In the genomic region with DNA sequence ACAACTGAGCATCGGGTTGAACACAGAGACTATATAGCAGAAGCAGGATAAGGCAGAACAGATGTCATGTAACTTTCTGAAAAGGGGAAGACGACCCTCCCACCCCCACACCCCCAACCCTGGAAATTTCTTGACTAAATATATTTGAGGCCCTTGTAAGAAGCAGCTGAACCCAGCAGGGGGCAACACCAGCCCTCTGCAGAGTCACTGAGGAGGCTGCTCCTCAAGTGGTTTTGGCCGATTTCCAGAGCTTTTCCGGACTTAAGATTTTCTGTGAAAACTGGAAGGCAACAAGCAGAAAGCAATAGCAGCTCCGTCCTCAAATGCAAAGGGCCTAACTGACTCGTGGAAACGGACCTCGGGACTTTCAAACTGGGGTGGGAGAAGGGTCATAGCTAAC, we compare ENCODE assay signal across 9 mouse cellular contexts. TPM values are rescaled to one million over a fixed set of nuclear protein-coding genes. Genes with fewer than 3 reads are reported as not detected.
DNase-seq lines count a peak whose midpoint lies in the region; ATAC-seq and TF ChIP-seq lines count a peak whose summit lies in the region.
"Had no signal": no experiment of that assay in that cellular context is flagged by ENCODE, and none has a peak within 500 bp of the region (broad histone marks: within the 10 kb centered on the region; RNA-seq: fewer than 3 reads in every experiment).

No protein-coding gene starts in this region.

- H3K36me3 ChIP-seq in hindbrain, embryonic 11.5 days (ENCODE audit: control insufficient read depth, insufficient read depth, low read length): no peaks in the 10 kb centered on the region
- H3K36me3 ChIP-seq in hindbrain, embryonic 10.5 days: no peaks in the 10 kb centered on the region
- 0 out of 2 replicates have a peak, but pooled peaks cover 3% of the 10 kb centered on the region for H3K36me3 ChIP-seq in ES-E14 (ENCODE audit: control insufficient read depth, insufficient read depth, low read length, poor library complexity, severe bottlenecking)
- no peaks in the 10 kb centered on the region for H3K36me3 ChIP-seq in embryonic facial prominence, embryonic 11.5 days (replicated peaks; ENCODE audit: control insufficient read depth, insufficient read depth, low read depth, low read length)
- H3K36me3 ChIP-seq in hindbrain, postnatal 0 days (ENCODE audit: insufficient read depth, low read length): no peaks in the 10 kb centered on the region
- H3K36me3 ChIP-seq in liver, adult 2 months (ENCODE audit: control insufficient read depth, insufficient read depth, low read length): no peaks in the 10 kb centered on the region
- H3K36me3 ChIP-seq: neural tube, embryonic 12.5 days had no signal

- no peaks in the 10 kb centered on the region for H3K9me3 ChIP-seq in hindbrain, embryonic 11.5 days (ENCODE audit: control insufficient read depth, low read length)
- no peaks in the 10 kb centered on the region for H3K9me3 ChIP-seq in hindbrain, embryonic 10.5 days
- no peaks in the 10 kb centered on the region for H3K9me3 ChIP-seq in ES-E14 (ENCODE audit: control insufficient read depth, insufficient read depth, low read depth, low read length)
- no peaks in the 10 kb centered on the region for H3K9me3 ChIP-seq in embryonic facial prominence, embryonic 11.5 days (replicated peaks; ENCODE audit: control insufficient read depth, low read length)
- no peaks in the 10 kb centered on the region for H3K9me3 ChIP-seq in hindbrain, postnatal 0 days (ENCODE audit: low read length)
- H3K9me3 ChIP-seq: neural tube, embryonic 12.5 days had no signal

- no peak for TF ChIP-seq POLR2A in liver, adult 2 months (IDR thresholded peaks at IDR 0.05; ENCODE audit: extremely low read depth, insufficient read depth, low read length)

- no peak overlapping the region for H3K27ac ChIP-seq in hindbrain, embryonic 11.5 days (ENCODE audit: low read depth, low read length)
- no peak overlapping the region for H3K27ac ChIP-seq in hindbrain, embryonic 10.5 days
- H3K27ac ChIP-seq in ES-E14 (ENCODE audit: insufficient read depth, low read depth, low read length, poor library complexity, severe bottlenecking): peak overlapping the region; percentile 7; the same call in 1 of the 2 replicates
- no peak overlapping the region for H3K27ac ChIP-seq in embryonic facial prominence, embryonic 11.5 days (replicated peaks; ENCODE audit: low read depth, low read length)
- no peak overlapping the region for H3K27ac ChIP-seq in hindbrain, postnatal 0 days
- no peak overlapping the region for H3K27ac ChIP-seq in liver, adult 2 months (replicated peaks; ENCODE audit: insufficient read depth, low read depth, low read length)
- H3K27ac ChIP-seq: neural tube, embryonic 12.5 days had no signal

- no peaks in the 10 kb centered on the region for H3K79me2 ChIP-seq in liver, adult 2 months (ENCODE audit: control insufficient read depth, insufficient read depth, low read length)

- TF ChIP-seq CTCF in hindbrain, postnatal 0 days (IDR thresholded peaks at IDR 0.05; ENCODE audit: low read depth): peak; percentile 52
- peak; percentile 66 for TF ChIP-seq CTCF in liver, adult 2 months (IDR thresholded peaks at IDR 0.05; ENCODE audit: low read depth, low read length)

- H3K27me3 ChIP-seq in hindbrain, embryonic 11.5 days (ENCODE audit: control insufficient read depth, insufficient read depth, low read length): no peaks in the 10 kb centered on the region
- no peaks in the 10 kb centered on the region for H3K27me3 ChIP-seq in hindbrain, embryonic 10.5 days (ENCODE audit: insufficient read depth, poor library complexity, severe bottlenecking)
- H3K27me3 ChIP-seq in embryonic facial prominence, embryonic 11.5 days (ENCODE audit: control insufficient read depth, insufficient read depth, low read length): no peaks in the 10 kb centered on the region
- no peaks in the 10 kb centered on the region for H3K27me3 ChIP-seq in hindbrain, postnatal 0 days (ENCODE audit: insufficient read depth, low read length)
- no peaks in the 10 kb centered on the region for H3K27me3 ChIP-seq in liver, adult 2 months (ENCODE audit: control insufficient read depth, insufficient read depth, low read length)
- H3K27me3 ChIP-seq: neural tube, embryonic 12.5 days had no signal

- 49% methylated on average over 8 of the region's 8 CpGs for WGBS in hindbrain, embryonic 11.5 days
- 52% methylated on average over 8 of the region's 8 CpGs for WGBS in hindbrain, embryonic 10.5 days
- WGBS in embryonic facial prominence, embryonic 11.5 days: 39% methylated on average over 8 of the region's 8 CpGs
- 24% methylated on average over 8 of the region's 8 CpGs for WGBS in hindbrain, postnatal 0 days
- 30% methylated on average over 8 of the region's 8 CpGs for WGBS in liver, adult 2 months

- in situ Hi-C loops in ES-E14 (cut with MboI; ENCODE audit: low sequenced_read_pairs in 2 of 2, unreplicated experiment in 2 of 2): no loop called here

- H3K9ac ChIP-seq in hindbrain, embryonic 11.5 days (ENCODE audit: low read depth, low read length): no peak overlapping the region
- peak overlapping the region; percentile 68; the same call in 1 of the 2 replicates for H3K9ac ChIP-seq in ES-E14 (ENCODE audit: insufficient read depth, low read depth, low read length, poor library complexity, severe bottlenecking)
- no peak overlapping the region for H3K9ac ChIP-seq in embryonic facial prominence, embryonic 11.5 days (replicated peaks; ENCODE audit: low read length)
- H3K9ac ChIP-seq in hindbrain, postnatal 0 days (replicated peaks; ENCODE audit: low read length): no peak overlapping the region
- no peak overlapping the region for H3K9ac ChIP-seq in liver, adult 2 months (ENCODE audit: low read depth, low read length)
- H3K9ac ChIP-seq: neural tube, embryonic 12.5 days had no signal

- no peak overlapping the region for H3K4me2 ChIP-seq in hindbrain, embryonic 11.5 days (replicated peaks; ENCODE audit: low read depth, low read length)
- H3K4me2 ChIP-seq in embryonic facial prominence, embryonic 11.5 days (ENCODE audit: low read depth, low read length): no peak overlapping the region
- peak overlapping the region; percentile 42 for H3K4me2 ChIP-seq in hindbrain, postnatal 0 days (ENCODE audit: low read depth, low read length)
- H3K4me2 ChIP-seq: neural tube, embryonic 12.5 days had no signal

- ATAC-seq in hindbrain, embryonic 11.5 days (ENCODE audit: low FRiP score): no peak
- ATAC-seq in embryonic facial prominence, embryonic 11.5 days (replicated peaks; ENCODE audit: insufficient number of reproducible peaks, low FRiP score, low TSS enrichment, low read depth): no peak
- ATAC-seq in hindbrain, postnatal 0 days: peak; percentile 29; the same call in 1 of the 2 replicates

- peak; percentile 52 for DNase-seq in hindbrain, embryonic 11.5 days (ENCODE audit: low spot score)
- no peak for DNase-seq in hindbrain, embryonic 10.5 days (ENCODE audit: low spot score)
- no peak for DNase-seq in ES-E14 (ENCODE audit: low read depth, low spot score)
- DNase-seq in embryonic facial prominence, embryonic 11.5 days (ENCODE audit: low spot score): peak; percentile 72
- peak; percentile 90 for DNase-seq in hindbrain, postnatal 0 days (ENCODE audit: low spot score)
- DNase-seq in liver, adult 2 months (ENCODE audit: extremely low read depth, low read depth, low spot score): peak; percentile 43
- peak; percentile 33 for DNase-seq in ovary, postnatal 14 days (ENCODE audit: low spot score)
- no peak for DNase-seq in frontal cortex, postnatal 25 days (ENCODE audit: low spot score in 2 of 2)

- H3K4me1 ChIP-seq in hindbrain, embryonic 11.5 days (replicated peaks; ENCODE audit: control insufficient read depth, insufficient read depth, low read length): no peaks in the 10 kb centered on the region
- no peaks in the 10 kb centered on the region for H3K4me1 ChIP-seq in hindbrain, embryonic 10.5 days (replicated peaks)
- H3K4me1 ChIP-seq in ES-E14 (ENCODE audit: control insufficient read depth in 2 of 2, insufficient read depth in 2 of 2, low read length in 2 of 2, poor library complexity in 1 of 2): 0 out of 4 replicates have a peak, but pooled peaks cover 0 to 3% of the 10 kb centered on the region in 2 experiments
- H3K4me1 ChIP-seq in embryonic facial prominence, embryonic 11.5 days (ENCODE audit: control insufficient read depth, insufficient read depth, low read length): no peaks in the 10 kb centered on the region
- H3K4me1 ChIP-seq in hindbrain, postnatal 0 days (ENCODE audit: insufficient read depth, low read length): no peaks in the 10 kb centered on the region
- no peaks in the 10 kb centered on the region for H3K4me1 ChIP-seq in liver, adult 2 months (ENCODE audit: control insufficient read depth, insufficient read depth, low read length)
- H3K4me1 ChIP-seq: neural tube, embryonic 12.5 days had no signal

- H3K4me3 ChIP-seq in hindbrain, embryonic 11.5 days (ENCODE audit: low read depth, low read length): no peak overlapping the region
- H3K4me3 ChIP-seq in hindbrain, embryonic 10.5 days: no peak overlapping the region
- H3K4me3 ChIP-seq in ES-E14 (ENCODE audit: insufficient read depth in 1 of 2, low read depth in 1 of 2, low read length in 2 of 2, poor library complexity in 1 of 2, severe bottlenecking in 1 of 2): peak overlapping the region; percentile 48 to 66
- no peak overlapping the region for H3K4me3 ChIP-seq in embryonic facial prominence, embryonic 11.5 days (ENCODE audit: low read depth, low read length)
- no peak overlapping the region for H3K4me3 ChIP-seq in hindbrain, postnatal 0 days (ENCODE audit: low read length)
- H3K4me3 ChIP-seq in liver, adult 2 months (ENCODE audit: insufficient read depth, low read depth, low read length): no peak overlapping the region
- H3K4me3 ChIP-seq: neural tube, embryonic 12.5 days had no signal

RNA-seq across cellular contexts. Expression of a gene that starts 11.4 kb away (rescaled TPM):
- polyA plus RNA-seq in hindbrain, embryonic 11.5 days (2014; fragmentation: Nextera tagmentation; extraction: Ambion mirVana): 0.07 and 0.15 TPM in 2 replicates
- polyA plus RNA-seq in hindbrain, embryonic 10.5 days (2016; fragmentation: Nextera tagmentation; extraction: Ambion mirVana): 0.17 TPM in 1 of 2 replicates, not detected in the other
- total RNA-seq in ES-E14 (2012; rRNA removed): 3.5 and 7.9 TPM in 2 replicates
- 0.15 and 0.45 TPM in 2 replicates for polyA plus RNA-seq in embryonic facial prominence, embryonic 11.5 days (2014; fragmentation: Nextera tagmentation; extraction: Ambion mirVana)
- not detected in 2 replicates for total RNA-seq in hindbrain, postnatal 0 days (2014; rRNA removed)
- 0.39 and 0.55 TPM in 2 replicates for polyA plus RNA-seq in hindbrain, postnatal 0 days (2015; fragmentation: Nextera tagmentation; extraction: Ambion mirVana)
- not detected in 2 replicates for total RNA-seq in liver, adult 2 months (2014; rRNA removed)
- not detected in 2 replicates for polyA plus RNA-seq in liver, adult 2 months (2012; rRNA removed)
- polyA plus RNA-seq: neural tube, embryonic 12.5 days had no signal

RNA-seq across cellular contexts. Expression of a gene that starts 13.0 kb away (rescaled TPM):
- 5.5 and 7.4 TPM in 2 replicates for polyA plus RNA-seq in hindbrain, embryonic 11.5 days (2014; fragmentation: Nextera tagmentation; extraction: Ambion mirVana)
- 4.9 and 5.2 TPM in 2 replicates for polyA plus RNA-seq in hindbrain, embryonic 10.5 days (2016; fragmentation: Nextera tagmentation; extraction: Ambion mirVana)
- total RNA-seq in ES-E14 (2012; rRNA removed): 13.1 and 15.3 TPM in 2 replicates
- 6.4 and 7.1 TPM in 2 replicates for polyA plus RNA-seq in embryonic facial prominence, embryonic 11.5 days (2014; fragmentation: Nextera tagmentation; extraction: Ambion mirVana)
- 5.1 and 6.3 TPM in 2 replicates for total RNA-seq in hindbrain, postnatal 0 days (2014; rRNA removed)
- 5.1 and 7.8 TPM in 2 replicates for polyA plus RNA-seq in hindbrain, postnatal 0 days (2015; fragmentation: Nextera tagmentation; extraction: Ambion mirVana)
- total RNA-seq in liver, adult 2 months (2014; rRNA removed): 11.1 and 15.3 TPM in 2 replicates
- polyA plus RNA-seq in liver, adult 2 months (2012; rRNA removed): 2.3 and 2.5 TPM in 2 replicates

RNA-seq across cellular contexts. Expression of a gene that starts 20.9 kb away (rescaled TPM):
- polyA plus RNA-seq in hindbrain, embryonic 11.5 days (2014; fragmentation: Nextera tagmentation; extraction: Ambion mirVana): 110 and 118 TPM in 2 replicates
- polyA plus RNA-seq in hindbrain, embryonic 10.5 days (2016; fragmentation: Nextera tagmentation; extraction: Ambion mirVana): 111 and 118 TPM in 2 replicates
- total RNA-seq in ES-E14 (2012; rRNA removed): 42.5 and 48.6 TPM in 2 replicates
- polyA plus RNA-seq in embryonic facial prominence, embryonic 11.5 days (2014; fragmentation: Nextera tagmentation; extraction: Ambion mirVana): 106 and 123 TPM in 2 replicates
- total RNA-seq in hindbrain, postnatal 0 days (2014; rRNA removed): 18.5 and 32.6 TPM in 2 replicates
- polyA plus RNA-seq in hindbrain, postnatal 0 days (2015; fragmentation: Nextera tagmentation; extraction: Ambion mirVana): 140 and 149 TPM in 2 replicates
- total RNA-seq in liver, adult 2 months (2014; rRNA removed): 18.4 and 29.2 TPM in 2 replicates
- polyA plus RNA-seq in liver, adult 2 months (2012; rRNA removed): 9.6 and 11.0 TPM in 2 replicates

RNA-seq across cellular contexts. Expression of a gene that starts 41.5 kb away (rescaled TPM):
- 55.6 and 61.5 TPM in 2 replicates for polyA plus RNA-seq in hindbrain, embryonic 11.5 days (2014; fragmentation: Nextera tagmentation; extraction: Ambion mirVana)
- 39.5 and 50.2 TPM in 2 replicates for polyA plus RNA-seq in hindbrain, embryonic 10.5 days (2016; fragmentation: Nextera tagmentation; extraction: Ambion mirVana)
- 53.6 and 68.4 TPM in 2 replicates for total RNA-seq in ES-E14 (2012; rRNA removed)
- 57.6 and 69.3 TPM in 2 replicates for polyA plus RNA-seq in embryonic facial prominence, embryonic 11.5 days (2014; fragmentation: Nextera tagmentation; extraction: Ambion mirVana)
- 11.0 and 13.5 TPM in 2 replicates for total RNA-seq in hindbrain, postnatal 0 days (2014; rRNA removed)
- polyA plus RNA-seq in hindbrain, postnatal 0 days (2015; fragmentation: Nextera tagmentation; extraction: Ambion mirVana): 46.4 and 54.0 TPM in 2 replicates
- 17.7 and 19.0 TPM in 2 replicates for total RNA-seq in liver, adult 2 months (2014; rRNA removed)
- 3.2 and 4.4 TPM in 2 replicates for polyA plus RNA-seq in liver, adult 2 months (2012; rRNA removed)

RNA-seq across cellular contexts. Expression of a gene that starts 41.5 kb away (rescaled TPM):
- 52.7 and 54.3 TPM in 2 replicates for polyA plus RNA-seq in hindbrain, embryonic 11.5 days (2014; fragmentation: Nextera tagmentation; extraction: Ambion mirVana)
- 46.6 and 58.2 TPM in 2 replicates for polyA plus RNA-seq in hindbrain, embryonic 10.5 days (2016; fragmentation: Nextera tagmentation; extraction: Ambion mirVana)
- total RNA-seq in ES-E14 (2012; rRNA removed): 20.1 and 20.8 TPM in 2 replicates
- 58.2 and 62.5 TPM in 2 replicates for polyA plus RNA-seq in embryonic facial prominence, embryonic 11.5 days (2014; fragmentation: Nextera tagmentation; extraction: Ambion mirVana)
- total RNA-seq in hindbrain, postnatal 0 days (2014; rRNA removed): 19.7 and 28.3 TPM in 2 replicates
- 59.9 and 61.6 TPM in 2 replicates for polyA plus RNA-seq in hindbrain, postnatal 0 days (2015; fragmentation: Nextera tagmentation; extraction: Ambion mirVana)
- 14.6 and 17.3 TPM in 2 replicates for total RNA-seq in liver, adult 2 months (2014; rRNA removed)
- polyA plus RNA-seq in liver, adult 2 months (2012; rRNA removed): 5.5 and 5.7 TPM in 2 replicates

Comparison
In these comparisons a context has a peak if more than half of its experiments do, and no peak if none do; other contexts are left out.
1. DNase-seq: peak in hindbrain, embryonic 11.5 days (single experiment), embryonic facial prominence, embryonic 11.5 days (single experiment), hindbrain, postnatal 0 days (single experiment), liver, adult 2 months (single experiment) and ovary, postnatal 14 days (single experiment); none in hindbrain, embryonic 10.5 days (single experiment), ES-E14 (single experiment) and frontal cortex, postnatal 25 days (0 of 2).
2. H3K4me3 ChIP-seq: peak in ES-E14 (2 of 2); none in hindbrain, embryonic 11.5 days (single experiment), hindbrain, embryonic 10.5 days (single experiment), embryonic facial prominence, embryonic 11.5 days (single experiment), hindbrain, postnatal 0 days (single experiment) and liver, adult 2 months (single experiment).